Mouse (Mus musculus): ENCODE data around the gene Ppfibp1. TPM values are rescaled to one million over a fixed set of nuclear protein-coding genes. Genes with fewer than 3 reads are reported as not detected.
"Not testable (repeated sequence)": the region's sequence is repeated elsewhere in the genome, so short reads cannot be mapped to it uniquely, and the experiment has no call there.

The Ppfibp1 gene
- 29.1 and 31.6 TPM in 2 replicates for total RNA-seq (2017)

DNA sequence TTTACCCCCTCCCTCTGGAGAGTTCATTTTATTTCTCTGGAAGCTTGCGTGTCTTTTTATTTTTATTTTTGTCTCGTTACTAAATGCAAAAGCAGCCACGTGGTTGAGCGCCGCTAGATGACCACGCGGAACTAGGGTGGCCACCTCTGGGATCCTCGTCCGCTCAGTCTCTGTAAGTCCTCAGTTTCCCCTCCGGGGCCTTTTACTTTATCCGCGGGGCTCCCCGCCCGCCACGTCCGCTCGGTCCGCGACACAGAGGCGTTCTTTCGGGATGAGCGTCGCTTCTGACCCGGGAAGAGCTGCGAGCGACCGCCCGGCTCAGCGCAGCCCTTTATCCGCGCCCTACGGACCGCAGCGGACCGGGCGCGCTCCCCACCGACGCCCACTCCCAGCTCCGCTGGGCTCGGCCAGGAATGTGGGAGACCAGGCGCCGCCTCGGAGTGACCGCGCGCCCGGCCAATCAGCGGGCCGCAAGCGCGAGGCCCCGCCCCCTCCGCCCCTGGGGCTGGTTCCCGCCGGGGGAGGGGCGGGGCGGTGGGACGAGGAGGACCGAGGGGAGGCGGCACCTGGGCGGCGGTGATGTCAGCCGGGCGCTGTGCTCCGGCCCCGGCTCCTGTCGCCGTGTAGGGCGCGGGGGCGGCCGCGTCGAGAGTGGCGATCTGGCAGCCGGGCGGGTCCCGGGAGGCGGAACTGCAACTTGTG lies at the start of gene Ppfibp1:
Gene Ppfibp1 (plus strand): TSS at position 530 of the 702 bp plus-strand sequence.
- peak; percentile 84 to 88 for ATAC-seq (replicated peaks in 1 of 2; ENCODE audit: insufficient read depth in 1 of 2, low FRiP score in 2 of 2, low TSS enrichment in 1 of 2, low read depth in 1 of 2, poor library complexity in 2 of 2, severe bottlenecking in 2 of 2)

DNA sequence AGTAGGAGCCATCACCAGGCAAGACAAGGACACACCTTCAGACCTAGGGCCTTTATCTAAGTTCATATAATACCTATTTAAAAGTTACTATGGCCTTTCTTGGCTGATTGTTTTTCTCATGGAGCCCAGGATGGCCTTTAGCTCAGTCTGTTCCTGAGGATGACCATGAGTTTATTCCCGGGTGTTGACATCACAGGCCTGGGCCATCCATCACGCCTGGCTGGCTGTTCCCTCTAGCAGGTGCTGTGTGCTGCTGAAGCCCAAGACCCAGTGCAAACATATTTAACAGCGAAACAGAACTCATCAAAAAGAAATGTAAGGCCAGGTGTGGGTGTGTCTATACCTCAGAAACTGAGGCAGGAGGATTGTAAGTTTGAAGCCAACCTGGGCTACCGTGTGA lies 49.4 kb upstream of the Ppfibp1 start:
- no peak for ATAC-seq (replicated peaks in 1 of 2; ENCODE audit: insufficient read depth in 1 of 2, low FRiP score in 2 of 2, low TSS enrichment in 1 of 2, low read depth in 1 of 2, poor library complexity in 2 of 2, severe bottlenecking in 2 of 2)

GRCm38 (mm10) chr6:146844867-146845266 lies 43.4 kb upstream of the Ppfibp1 start:
- no peak for ATAC-seq (replicated peaks in 1 of 2; ENCODE audit: insufficient read depth in 1 of 2, low FRiP score in 2 of 2, low TSS enrichment in 1 of 2, low read depth in 1 of 2, poor library complexity in 2 of 2, severe bottlenecking in 2 of 2)

- ATAC-seq (replicated peaks in 1 of 2; ENCODE audit: insufficient read depth in 1 of 2, low FRiP score in 2 of 2, low TSS enrichment in 1 of 2, low read depth in 1 of 2, poor library complexity in 2 of 2, severe bottlenecking in 2 of 2), result no peak
Observed at GRCm38 (mm10) chr6:146845347-146845746, 42.9 kb upstream of the Ppfibp1 start.

GRCm38 (mm10) chr6:146845961-146846750 lies 42.1 kb upstream of the Ppfibp1 start:
- ATAC-seq (replicated peaks in 1 of 2; ENCODE audit: insufficient read depth in 1 of 2, low FRiP score in 2 of 2, low TSS enrichment in 1 of 2, low read depth in 1 of 2, poor library complexity in 2 of 2, severe bottlenecking in 2 of 2), result no peak

- no peak for ATAC-seq (replicated peaks in 1 of 2; ENCODE audit: insufficient read depth in 1 of 2, low FRiP score in 2 of 2, low TSS enrichment in 1 of 2, low read depth in 1 of 2, poor library complexity in 2 of 2, severe bottlenecking in 2 of 2)
Observed at GRCm38 (mm10) chr6:146847402-146847801, 40.9 kb upstream of the Ppfibp1 start.

- no peak for ATAC-seq (replicated peaks in 1 of 2; ENCODE audit: insufficient read depth in 1 of 2, low FRiP score in 2 of 2, low TSS enrichment in 1 of 2, low read depth in 1 of 2, poor library complexity in 2 of 2, severe bottlenecking in 2 of 2)
Observed at GRCm38 (mm10) chr6:146848281-146848680, 40.0 kb upstream of the Ppfibp1 start.

- ATAC-seq (replicated peaks in 1 of 2; ENCODE audit: insufficient read depth in 1 of 2, low FRiP score in 2 of 2, low TSS enrichment in 1 of 2, low read depth in 1 of 2, poor library complexity in 2 of 2, severe bottlenecking in 2 of 2), result no peak
Observed at GRCm38 (mm10) chr6:146850050-146850449, 38.2 kb upstream of the Ppfibp1 start, which contains the start of gene Smco2. Smco2 (plus strand) TSS chr6:146850104.

GRCm38 (mm10) chr6:146851916-146852315 lies 36.4 kb upstream of the Ppfibp1 start:
- ATAC-seq (replicated peaks in 1 of 2; ENCODE audit: insufficient read depth in 1 of 2, low FRiP score in 2 of 2, low TSS enrichment in 1 of 2, low read depth in 1 of 2, poor library complexity in 2 of 2, severe bottlenecking in 2 of 2), result no peak

- ATAC-seq (replicated peaks in 1 of 2; ENCODE audit: insufficient read depth in 1 of 2, low FRiP score in 2 of 2, low TSS enrichment in 1 of 2, low read depth in 1 of 2, poor library complexity in 2 of 2, severe bottlenecking in 2 of 2), result no peak; a peak in 1 of 4 replicates
Observed at GRCm38 (mm10) chr6:146852739-146853138, 35.5 kb upstream of the Ppfibp1 start.

- peak in 1 of 2 experiments; percentile 51; a peak in 1 of 4 replicates for ATAC-seq (replicated peaks in 1 of 2; ENCODE audit: insufficient read depth in 1 of 2, low FRiP score in 2 of 2, low TSS enrichment in 1 of 2, low read depth in 1 of 2, poor library complexity in 2 of 2, severe bottlenecking in 2 of 2)
Observed at GRCm38 (mm10) chr6:146855185-146855584, 33.1 kb upstream of the Ppfibp1 start.

DNA sequence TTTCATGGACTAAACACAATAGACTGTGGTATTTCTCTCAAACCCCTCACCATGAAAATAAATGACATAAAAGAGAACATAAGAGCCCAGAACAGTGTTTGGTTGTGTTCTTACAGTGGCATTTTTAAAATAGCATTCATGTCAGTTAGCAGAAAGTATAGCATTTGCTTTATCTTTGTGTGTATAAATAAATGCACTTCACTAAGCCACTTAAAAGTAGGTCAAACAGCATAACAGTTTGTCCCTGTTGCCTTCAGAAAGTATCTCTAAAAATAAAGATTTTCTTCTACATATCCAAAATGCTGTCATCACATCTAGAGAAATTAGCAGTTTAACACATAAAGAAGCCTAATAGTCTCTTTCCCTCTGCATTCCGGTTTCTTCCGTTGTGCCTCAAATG lies 30.9 kb upstream of the Ppfibp1 start:
- ATAC-seq (replicated peaks in 1 of 2; ENCODE audit: insufficient read depth in 1 of 2, low FRiP score in 2 of 2, low TSS enrichment in 1 of 2, low read depth in 1 of 2, poor library complexity in 2 of 2, severe bottlenecking in 2 of 2), result no peak

DNA sequence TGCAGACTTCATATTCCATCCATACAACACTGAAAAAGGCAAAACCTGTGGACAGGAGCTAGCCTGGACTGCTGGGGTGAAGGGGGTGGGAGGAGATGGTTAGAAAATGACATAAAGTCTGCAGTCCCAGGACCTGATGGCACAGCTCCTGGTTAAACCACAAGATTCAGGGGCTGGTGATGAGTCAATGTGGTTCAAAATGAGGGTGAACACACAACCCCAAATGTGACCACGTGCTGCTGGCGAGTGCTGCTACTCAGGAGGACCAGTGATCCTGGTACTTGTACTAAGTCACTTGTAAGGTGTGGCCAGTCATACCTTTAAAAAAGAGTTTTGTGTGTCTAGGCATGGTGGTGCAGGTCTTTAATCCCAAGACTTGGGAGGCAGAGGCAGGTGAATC lies 25.1 kb upstream of the Ppfibp1 start:
- no peak for ATAC-seq (replicated peaks in 1 of 2; ENCODE audit: insufficient read depth in 1 of 2, low FRiP score in 2 of 2, low TSS enrichment in 1 of 2, low read depth in 1 of 2, poor library complexity in 2 of 2, severe bottlenecking in 2 of 2)

GRCm38 (mm10) chr6:146864370-146864769 lies 23.9 kb upstream of the Ppfibp1 start:
- not testable (repeated sequence) for ATAC-seq (replicated peaks in 1 of 2; ENCODE audit: insufficient read depth in 1 of 2, low FRiP score in 2 of 2, low TSS enrichment in 1 of 2, low read depth in 1 of 2, poor library complexity in 2 of 2, severe bottlenecking in 2 of 2)

DNA sequence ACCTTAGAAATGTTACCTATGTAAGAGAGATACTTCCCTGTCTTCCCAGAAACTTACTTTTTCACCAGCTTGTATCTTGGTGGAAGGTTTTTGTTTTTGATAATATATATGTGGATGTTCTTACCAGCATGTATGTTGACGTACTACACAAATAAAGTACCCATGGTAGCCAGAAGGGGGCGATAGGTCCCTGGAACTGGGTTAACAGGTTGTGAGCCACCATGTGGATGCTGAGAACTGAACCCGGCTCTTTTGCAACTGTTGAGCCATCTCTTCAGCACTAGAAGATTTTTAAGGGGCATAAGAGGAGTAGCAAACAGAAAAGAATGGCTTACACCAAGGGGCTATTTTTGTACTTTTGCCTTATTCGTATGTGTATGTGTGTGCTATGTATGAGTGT lies 22.6 kb upstream of the Ppfibp1 start:
- no peak for ATAC-seq (replicated peaks in 1 of 2; ENCODE audit: insufficient read depth in 1 of 2, low FRiP score in 2 of 2, low TSS enrichment in 1 of 2, low read depth in 1 of 2, poor library complexity in 2 of 2, severe bottlenecking in 2 of 2)

- ATAC-seq (replicated peaks in 1 of 2; ENCODE audit: insufficient read depth in 1 of 2, low FRiP score in 2 of 2, low TSS enrichment in 1 of 2, low read depth in 1 of 2, poor library complexity in 2 of 2, severe bottlenecking in 2 of 2), result peak in 1 of 2 experiments; percentile 21; a peak in 1 of 4 replicates
Observed at GRCm38 (mm10) chr6:146871975-146872374, 16.3 kb upstream of the Ppfibp1 start.

- no peak for ATAC-seq (replicated peaks in 1 of 2; ENCODE audit: insufficient read depth in 1 of 2, low FRiP score in 2 of 2, low TSS enrichment in 1 of 2, low read depth in 1 of 2, poor library complexity in 2 of 2, severe bottlenecking in 2 of 2)
Observed at GRCm38 (mm10) chr6:146874415-146874814, 13.9 kb upstream of the Ppfibp1 start.

- no peak for ATAC-seq (replicated peaks in 1 of 2; ENCODE audit: insufficient read depth in 1 of 2, low FRiP score in 2 of 2, low TSS enrichment in 1 of 2, low read depth in 1 of 2, poor library complexity in 2 of 2, severe bottlenecking in 2 of 2)
Observed at GRCm38 (mm10) chr6:146876820-146877219, 11.5 kb upstream of the Ppfibp1 start.
